Mouse (Mus musculus) E14TG2a.4 (cell line): Measurements from ENCODE around the gene Rmnd5b.

ENCODE experiments used
- H3K27me3 ChIP-seq: 2 replicates; pipeline ENCODE4 v1.6.1; 2014; ENCODE audit warnings: low read length, control low read depth; ENCODE audit not compliant: insufficient read depth
- H3K36me3 ChIP-seq: 2 replicates; pipeline ENCODE4 v1.6.1; 2014; ENCODE audit warnings: low read length, control low read depth; ENCODE audit not compliant: insufficient read depth
- H3K4me1 ChIP-seq: replicated peaks from 2 replicates; pipeline ENCODE4 v1.6.1; 2014; ENCODE audit warnings: low read depth, low read length, control low read depth
- H3K4me3 ChIP-seq: replicated peaks from 2 replicates; pipeline ENCODE4 v1.5.1; 2014; ENCODE audit warnings: mild to moderate bottlenecking, low read length
- H3K9me3 ChIP-seq: 2 replicates; pipeline ENCODE4 v1.6.1; 2014; ENCODE audit warnings: low read length, control low read depth
- CTCF ChIP-seq: conservative IDR thresholded peaks from 2 replicates; pipeline ENCODE4 v1.5.1; 2014; ENCODE audit warnings: low read length
- NANOG ChIP-seq: IDR thresholded peaks from 2 replicates; pipeline ENCODE4 v1.6.1; 2014; ENCODE audit warnings: borderline replicate concordance, low read length, mixed read lengths
- POU5F1 ChIP-seq: IDR thresholded peaks from 2 replicates; pipeline ENCODE4 v1.6.1; 2014; ENCODE audit warnings: low read length, borderline replicate concordance

Gene Rmnd5b

DNA sequence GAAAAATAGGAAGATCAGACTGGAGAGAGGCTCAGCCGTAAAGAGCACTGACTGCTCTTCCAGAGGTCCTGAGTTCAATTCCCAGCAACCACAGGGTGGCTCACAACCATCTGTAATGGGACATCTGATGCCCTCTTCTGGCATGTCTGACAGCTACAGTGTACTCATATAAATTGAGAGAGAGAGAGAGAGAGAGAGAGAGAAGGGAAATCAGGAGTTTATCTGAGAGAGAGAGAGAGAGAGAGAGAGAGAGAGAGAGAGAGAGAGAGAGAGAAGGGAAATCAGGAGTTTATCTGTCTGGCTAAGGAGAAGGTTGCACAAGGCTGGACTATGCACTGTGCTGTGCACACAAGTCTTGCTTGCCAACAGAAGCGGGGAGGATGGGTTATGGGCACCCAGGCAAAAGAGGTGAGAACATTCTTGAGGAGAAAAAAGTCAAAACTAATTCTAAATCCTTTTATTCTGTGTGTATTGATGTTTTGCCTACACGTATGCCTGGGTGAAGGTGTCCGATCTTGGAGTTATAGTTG is 17.3 kb upstream of the Rmnd5b start:
- no peaks in the 10 kb centered on the region for H3K9me3 ChIP-seq
- H3K36me3 ChIP-seq: peaks cover 73% of the 10 kb centered on the region
- TF ChIP-seq POU5F1 (no peak), NANOG (no peak), CTCF (no peak)
- peak overlapping the region; percentile 72 for H3K4me3 ChIP-seq
- no peaks in the 10 kb centered on the region for H3K27me3 ChIP-seq
- H3K4me1 ChIP-seq: peaks cover 82% of the 10 kb centered on the region

DNA sequence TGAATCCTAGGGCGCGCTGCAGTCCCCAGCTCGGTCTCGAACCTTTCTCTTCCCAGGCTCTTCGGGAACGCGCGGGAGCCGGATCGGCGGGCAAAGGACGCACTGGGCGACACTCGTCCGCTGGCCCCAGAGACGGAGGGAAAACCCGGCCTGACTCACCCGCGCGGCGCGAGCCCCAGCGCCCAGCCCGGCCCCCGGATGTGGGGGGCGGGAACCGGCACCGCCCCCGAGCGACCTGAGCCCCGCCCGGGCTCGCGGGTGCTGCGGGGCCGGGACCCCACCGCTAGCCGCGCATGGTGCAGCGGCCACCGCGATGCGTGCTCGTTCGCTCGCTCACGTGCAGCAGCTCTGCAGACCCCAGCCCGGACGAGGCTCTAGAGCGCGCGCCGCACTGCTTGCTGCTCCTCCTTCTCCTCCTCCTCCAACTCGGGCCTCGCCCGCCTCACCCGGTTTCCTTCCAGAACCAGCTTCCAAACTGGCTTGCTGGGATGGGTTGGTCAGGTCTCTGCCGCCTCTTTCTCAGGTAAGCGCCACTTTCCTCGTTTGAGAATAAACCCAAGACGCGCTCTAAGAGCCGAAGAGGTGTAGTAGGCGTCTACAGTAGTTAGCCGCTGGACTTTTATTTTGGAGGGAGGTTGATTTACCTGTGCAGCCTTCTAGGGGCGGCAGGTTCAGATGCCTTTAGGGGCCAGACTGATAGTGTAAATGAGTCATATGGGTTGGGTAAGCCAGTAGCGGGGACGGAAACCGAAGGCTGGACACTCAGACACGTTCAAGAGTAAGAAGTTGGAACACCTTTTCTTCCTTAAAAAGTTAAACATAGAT is 15.2 kb upstream of the Rmnd5b start, which contains the start of the genes N4bp3 and D930048N14Rik:
TSS of gene N4bp3 (minus strand) at position 152 of the 825 bp plus-strand sequence.
TSS of gene D930048N14Rik (plus strand) at position 264 of the 825 bp plus-strand sequence.
- Histone ChIP-seq H3K4me1 (peaks cover 82% of the 10 kb centered on the region), H3K4me3 (peak within 1 kb of the TSS; percentile 97), H3K36me3 (peaks cover 71% of the 10 kb centered on the region), H3K27me3 (no peaks in the 10 kb centered on the region), H3K9me3 (no peaks in the 10 kb centered on the region)
- TF ChIP-seq NANOG (no peak), CTCF (no peak), POU5F1 (no peak)

DNA sequence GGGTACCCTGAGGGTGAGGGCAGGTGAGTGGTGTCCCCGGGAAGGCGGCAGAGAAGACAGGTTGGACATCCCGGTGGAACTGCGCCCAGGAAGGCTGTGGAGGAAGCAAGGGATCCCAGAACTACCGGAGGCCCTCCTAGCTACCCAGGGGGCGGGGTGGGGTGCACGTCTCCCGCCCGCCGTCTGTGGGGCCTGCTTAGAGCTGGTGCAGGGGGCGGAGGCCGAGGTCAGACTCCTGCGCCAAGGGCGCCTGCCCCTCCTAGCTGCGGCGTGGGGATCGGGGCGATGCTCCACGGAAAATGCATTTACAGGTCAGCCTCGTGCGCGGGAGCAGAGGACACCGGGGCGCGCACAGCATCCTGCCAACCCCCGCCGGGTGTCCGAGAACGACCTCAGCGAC is 14.6 kb upstream of the Rmnd5b start:
- Histone ChIP-seq H3K9me3 (no peaks in the 10 kb centered on the region), H3K4me1 (peaks cover 83% of the 10 kb centered on the region), H3K27me3 (no peaks in the 10 kb centered on the region)

DNA sequence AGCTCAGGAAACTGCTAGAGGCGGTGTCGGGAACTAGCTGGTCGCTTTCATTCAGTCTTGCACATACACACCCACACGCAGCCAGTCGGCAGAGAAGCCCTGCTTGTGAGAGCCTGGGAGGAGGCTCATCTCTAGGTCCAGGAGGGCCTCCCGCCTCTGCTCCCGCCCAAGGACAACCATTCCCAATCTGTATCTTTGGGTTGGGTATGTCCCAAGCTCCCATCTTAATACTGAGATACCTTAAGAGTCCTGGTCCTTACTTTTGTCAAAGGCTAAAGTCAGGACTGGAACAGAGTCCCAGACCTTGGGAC is 14.1 kb upstream of the Rmnd5b start:
- peaks cover 83% of the 10 kb centered on the region for H3K4me1 ChIP-seq
- H3K4me3 ChIP-seq: peak overlapping the region; percentile 97
- H3K27me3 ChIP-seq: no peaks in the 10 kb centered on the region
- peaks cover 71% of the 10 kb centered on the region for H3K36me3 ChIP-seq
- no peak for TF ChIP-seq CTCF
- TF ChIP-seq NANOG: no peak
- no peak for TF ChIP-seq POU5F1
- H3K9me3 ChIP-seq: no peaks in the 10 kb centered on the region

More for the DNA sequence above, 14.6 kb upstream of the Rmnd5b start:
- Histone ChIP-seq H3K4me3 (peak overlapping the region; percentile 97), H3K36me3 (peaks cover 71% of the 10 kb centered on the region)
- TF ChIP-seq NANOG (no peak), CTCF (no peak), POU5F1 (no peak)

DNA sequence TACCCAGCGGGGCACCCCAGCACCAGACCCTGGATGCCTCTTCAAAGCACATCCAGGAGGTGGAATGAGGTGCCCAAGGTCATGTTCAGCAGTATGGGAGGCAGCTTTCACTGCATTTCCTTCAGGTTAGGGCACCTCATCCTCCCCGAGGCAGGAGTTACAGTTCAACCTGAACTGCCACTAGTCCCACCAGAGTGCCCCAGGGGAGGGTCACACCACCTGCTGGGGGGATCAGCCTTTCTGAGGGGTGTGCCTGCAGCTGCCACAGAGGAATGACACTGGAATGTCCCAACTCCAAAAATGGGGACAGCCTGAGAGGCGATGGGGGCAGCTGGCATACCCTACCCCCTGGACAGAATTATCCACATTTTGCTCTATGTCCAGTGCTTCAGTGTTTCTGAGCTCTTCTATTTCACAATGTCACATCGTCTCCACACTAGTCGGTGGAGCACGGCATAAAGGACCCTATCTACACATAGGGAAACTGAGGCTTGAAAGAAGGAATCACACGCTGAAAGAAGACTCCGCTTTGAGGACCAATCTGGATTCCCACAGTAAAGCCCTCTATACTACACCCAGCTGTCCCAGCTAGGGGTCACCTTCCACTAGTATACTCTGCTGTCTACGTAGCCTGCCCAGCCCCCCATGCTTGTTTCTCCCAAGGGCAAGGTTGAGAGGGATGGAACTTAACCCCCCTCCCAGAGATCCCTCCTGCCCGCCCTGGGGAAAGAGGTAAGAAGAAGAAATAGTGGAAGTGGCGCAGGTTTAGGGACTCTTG is 13.6 kb upstream of the Rmnd5b start:
- peaks cover 71% of the 10 kb centered on the region for H3K36me3 ChIP-seq
- peaks cover 83% of the 10 kb centered on the region for H3K4me1 ChIP-seq
- H3K27me3 ChIP-seq: no peaks in the 10 kb centered on the region
- TF ChIP-seq NANOG (no peak), CTCF (no peak), POU5F1 (no peak)
- peak overlapping the region; percentile 97 for H3K4me3 ChIP-seq
- H3K9me3 ChIP-seq: no peaks in the 10 kb centered on the region

DNA sequence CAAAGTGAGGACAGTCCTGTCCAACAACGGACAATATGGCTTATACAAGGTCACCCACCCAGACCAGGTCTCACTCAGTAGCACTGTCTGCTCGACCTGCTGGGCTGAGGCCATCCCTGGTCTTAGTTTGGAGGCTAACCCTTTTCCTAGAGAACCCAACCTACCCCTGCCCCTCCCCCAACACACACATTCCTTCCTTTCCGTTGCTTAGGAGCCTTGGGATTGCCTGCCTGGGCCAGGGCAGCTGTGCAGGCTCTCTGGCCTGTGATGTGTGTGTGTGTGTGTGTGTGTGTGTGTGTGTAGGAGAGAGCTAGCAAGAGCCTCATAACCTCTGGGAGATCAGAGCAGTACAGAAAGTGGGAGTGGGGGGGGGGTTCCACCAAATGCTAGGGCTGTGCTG is 12.9 kb upstream of the Rmnd5b start:
- H3K27me3 ChIP-seq: no peaks in the 10 kb centered on the region
- H3K4me3 ChIP-seq: peak overlapping the region; percentile 97
- peaks cover 71% of the 10 kb centered on the region for H3K36me3 ChIP-seq
- peaks cover 84% of the 10 kb centered on the region for H3K4me1 ChIP-seq
- TF ChIP-seq CTCF (no peak), NANOG (no peak), POU5F1 (no peak)
- H3K9me3 ChIP-seq: no peaks in the 10 kb centered on the region

DNA sequence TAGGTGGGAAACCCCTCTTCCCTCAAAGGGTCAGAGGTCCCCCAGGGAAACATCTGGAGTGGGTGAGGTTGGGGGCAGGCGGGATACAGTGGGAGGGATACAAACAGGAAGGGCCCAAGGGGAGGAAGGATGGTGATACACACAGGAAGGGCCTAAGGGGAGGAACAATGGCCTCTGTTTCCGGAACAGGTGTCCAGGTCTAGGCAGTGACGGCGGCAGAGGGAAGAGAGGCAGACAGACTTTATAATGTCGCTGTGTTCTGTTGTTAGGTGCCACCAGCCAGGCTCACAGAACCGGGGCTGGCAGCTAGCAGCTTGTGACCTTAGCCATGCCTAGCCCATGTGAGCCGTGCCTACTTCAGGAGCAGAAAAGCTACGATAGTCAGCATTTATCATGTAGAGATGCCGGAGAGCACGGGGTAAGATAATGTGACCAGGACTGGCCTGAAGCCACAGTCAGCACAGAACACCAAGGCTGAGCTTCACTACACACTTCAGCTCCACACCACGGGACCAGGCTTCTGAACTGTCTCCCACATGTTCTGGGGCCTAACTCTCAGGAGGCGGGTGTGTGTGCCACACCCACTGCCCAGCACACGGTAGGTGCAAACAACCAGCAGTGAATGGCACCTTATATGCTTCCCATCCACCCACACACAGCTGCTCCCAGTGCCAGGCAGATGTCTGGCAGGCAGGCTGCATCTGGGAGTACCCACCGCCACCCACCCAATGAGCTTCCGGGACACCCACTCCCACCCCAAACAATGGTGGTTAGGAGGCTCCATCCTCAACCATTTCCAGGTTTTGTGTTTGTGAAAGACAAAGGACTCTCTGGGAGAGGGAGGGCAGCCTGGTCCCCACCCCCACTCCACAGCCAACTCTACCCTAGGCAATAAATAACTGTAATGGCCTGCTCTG is 11.3 kb upstream of the Rmnd5b start:
- H3K9me3 ChIP-seq: no peaks in the 10 kb centered on the region
- TF ChIP-seq NANOG (no peak), POU5F1 (no peak), CTCF (no peak)
- H3K27me3 ChIP-seq: no peaks in the 10 kb centered on the region
- peaks cover 71% of the 10 kb centered on the region for H3K36me3 ChIP-seq
- peaks cover 84% of the 10 kb centered on the region for H3K4me1 ChIP-seq
- H3K4me3 ChIP-seq: peak overlapping the region; percentile 97
